Mouse (Mus musculus) neutrophil, adult 5-6 weeks (primary cell): ENCODE data around the gene Alyref. TPM values are rescaled to one million over a fixed set of nuclear protein-coding genes. Genes with fewer than 3 reads are reported as not detected.

ENCODE experiments used
- ATAC-seq: fragments of 151-379, 151-347 bp; 2 replicates; pipeline ENCODE4 v1.8.0; 2017; ENCODE audit warnings: mild to moderate bottlenecking, moderate TSS enrichment; ENCODE audit not compliant: insufficient number of reproducible peaks, poor library complexity, low FRiP score, severe bottlenecking; ENCODE audit errors: extremely low read depth
- total RNA-seq: library from RNA; stranded (forward); fragments of 200-1000 nt; gene quantifications from 2 replicates; pipeline ENCODE4 v1.2.3, GENCODE M21; 2017

Alyref gene
- total RNA-seq, 1 experiment from 2014 or later = 52.7 TPM

DNA sequence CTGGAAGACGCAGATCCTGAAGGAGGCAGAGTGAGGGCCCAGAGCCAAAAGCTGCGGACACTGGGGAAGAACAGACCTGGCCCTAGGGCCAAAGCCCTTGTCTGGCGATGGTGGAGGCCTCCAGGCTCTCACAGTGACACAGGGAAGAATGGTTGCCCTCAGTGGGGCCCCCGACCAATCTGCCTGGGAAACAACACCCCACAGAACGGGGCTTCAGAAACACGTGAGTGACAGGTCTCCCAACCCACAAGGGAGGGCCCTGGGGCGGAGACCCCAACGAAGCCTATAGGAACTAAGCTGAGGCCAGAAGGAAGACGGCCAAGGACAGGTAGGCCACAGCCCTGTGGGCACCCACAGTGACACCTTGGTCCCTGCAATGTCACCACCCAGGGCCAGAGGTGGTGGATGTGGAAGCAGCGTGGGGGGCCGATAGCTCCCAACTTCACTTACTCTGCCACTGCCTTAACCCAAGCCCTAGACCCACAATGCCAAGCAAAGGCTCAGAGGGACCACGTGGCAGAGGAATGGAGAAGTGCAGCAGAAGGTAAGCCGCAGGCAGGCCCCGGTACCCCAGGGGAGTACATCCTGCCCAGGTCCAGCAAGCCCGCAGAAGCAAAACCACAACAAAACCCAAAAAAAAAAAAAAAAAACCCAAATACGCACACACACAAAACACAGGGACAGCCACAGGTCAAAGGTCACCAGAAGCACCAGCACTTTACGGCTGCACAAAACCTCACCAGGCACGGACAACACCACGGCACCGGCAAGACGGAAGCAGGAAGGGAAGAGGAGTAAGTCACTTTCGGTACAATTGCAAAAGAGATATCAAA, 29.5 kb upstream of the Alyref start:
- ATAC-seq = peak; percentile 58

DNA sequence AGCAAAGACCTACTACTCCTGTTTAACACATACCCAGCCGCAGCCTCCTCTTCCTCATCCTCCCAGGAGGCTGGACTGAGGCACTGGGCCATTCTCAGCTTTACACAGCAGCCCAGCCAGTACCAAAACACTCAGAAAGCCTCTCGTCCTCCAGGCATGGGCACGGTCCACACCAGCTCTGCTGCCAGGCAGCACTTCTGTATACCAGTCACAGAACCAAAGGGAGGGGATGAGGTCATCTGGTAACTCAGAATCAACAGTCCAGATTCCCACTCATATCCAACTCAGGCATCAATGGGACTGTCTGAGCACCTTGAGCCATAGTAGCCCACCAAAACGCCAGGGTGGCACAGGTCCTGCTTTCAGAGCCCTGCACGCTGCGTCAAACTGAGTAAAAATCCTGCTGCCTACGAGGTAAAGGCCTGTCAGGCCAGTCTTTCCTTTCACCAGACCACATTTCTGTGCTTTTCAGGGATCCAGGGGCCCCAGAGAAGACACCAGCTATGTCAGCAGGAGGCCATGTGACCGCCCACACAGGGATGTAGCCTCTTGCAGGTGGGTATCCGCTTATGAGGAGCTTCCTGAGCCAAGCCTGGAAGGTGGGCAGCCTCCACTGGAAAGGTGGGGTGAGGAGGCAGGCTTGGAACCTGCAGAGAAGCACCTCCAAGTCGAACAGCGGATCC, 28.8 kb upstream of the Alyref start:
- no peak for ATAC-seq

DNA sequence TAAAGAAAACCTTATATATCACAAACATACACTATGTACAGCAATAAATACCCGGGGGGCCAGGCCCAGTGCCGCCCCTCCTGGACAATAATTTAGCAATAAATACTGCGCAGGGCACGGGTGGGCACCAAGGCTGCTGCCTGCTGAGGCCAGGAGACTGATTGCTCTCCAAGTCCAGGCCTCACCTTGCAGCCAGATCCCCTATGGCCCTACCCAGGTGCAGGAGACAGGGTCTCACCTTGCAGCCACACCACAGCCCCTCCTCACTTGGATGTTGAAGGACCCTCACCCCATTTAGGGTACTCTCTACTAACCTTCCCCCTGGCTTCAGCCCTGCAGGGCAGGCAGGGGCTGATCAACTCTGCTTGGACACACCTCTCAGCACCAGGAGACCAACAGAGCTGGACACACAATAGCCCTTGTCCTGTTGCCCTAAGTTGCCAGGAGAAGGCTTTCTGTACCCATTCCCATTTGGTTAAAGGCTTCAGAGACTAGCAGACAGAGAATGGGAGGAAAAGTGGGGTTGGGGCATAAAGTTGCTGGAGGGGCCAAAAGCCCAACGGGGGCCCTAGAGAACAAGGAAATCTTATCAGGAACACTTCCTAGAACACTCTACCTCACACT, 27.1 kb upstream of the Alyref start, which contains the start of gene Sirt7:
Sirt7 (minus strand) TSS at position 89 of the 624 bp plus-strand sequence.
- ATAC-seq = no peak

DNA sequence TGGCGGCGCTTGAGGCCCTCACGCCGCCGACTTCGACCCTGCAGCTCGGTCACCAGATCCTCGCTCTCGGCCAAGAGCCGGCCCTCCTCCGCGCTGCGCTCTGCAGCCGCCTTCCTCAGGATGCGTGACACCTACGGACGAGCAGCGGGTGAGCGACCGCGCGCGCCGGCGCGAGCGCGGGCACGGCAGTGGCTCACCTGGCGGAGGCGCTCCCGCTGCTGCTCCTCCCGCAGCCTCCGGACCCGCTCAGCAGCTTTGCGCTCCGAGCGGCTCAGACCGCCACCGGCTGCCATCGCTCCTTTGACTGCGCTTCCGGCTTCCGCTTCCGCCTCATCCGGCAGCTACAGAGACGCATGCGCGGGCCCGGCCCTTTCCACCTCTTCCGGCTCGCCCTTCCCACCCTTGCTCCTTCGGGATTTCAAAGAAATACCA, 26.5 kb upstream of the Alyref start:
- 0 out of 2 replicates have a peak, but pooled peaks have one; percentile 31 for ATAC-seq

DNA sequence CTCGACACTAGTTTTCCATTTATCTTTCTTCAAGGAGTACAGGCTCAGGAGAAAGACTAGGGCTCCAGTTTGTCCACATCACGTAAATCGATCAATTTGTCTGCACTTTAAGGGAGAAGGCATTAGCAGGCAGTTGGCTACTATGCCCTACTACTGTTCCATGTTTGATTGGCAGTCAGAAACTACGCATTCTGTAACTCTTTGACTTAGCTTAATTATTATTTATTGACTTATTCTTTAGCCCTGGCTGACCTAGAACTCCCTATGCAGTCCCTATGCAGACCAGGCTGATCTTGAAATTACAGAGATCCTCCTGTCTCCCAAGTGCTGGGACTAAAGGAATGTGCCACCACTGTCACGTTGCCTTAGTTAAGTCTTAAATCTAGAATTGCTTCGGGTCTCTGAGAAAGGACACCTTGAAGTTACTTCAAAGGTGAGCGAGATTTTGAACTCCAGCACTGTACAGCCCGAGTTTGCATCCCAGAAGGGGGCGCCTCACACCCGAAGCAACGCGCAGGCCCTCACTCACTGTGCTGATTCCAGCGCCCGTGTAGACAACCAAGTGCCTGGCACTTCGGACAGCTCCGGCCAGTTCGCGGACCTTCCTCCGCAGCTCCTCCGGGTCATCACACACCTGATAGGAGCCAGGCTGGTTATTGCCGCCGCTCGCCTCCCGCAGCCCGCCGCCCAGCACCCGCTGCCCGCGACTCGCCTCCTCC, 26.0 kb upstream of the Alyref start:
- ATAC-seq = peak; percentile 36; the same call in 1 of the 2 replicates

GRCm38 (mm10) chr11:120622805-120623204, 24.6 kb upstream of the Alyref start:
- ATAC-seq = no peak

DNA sequence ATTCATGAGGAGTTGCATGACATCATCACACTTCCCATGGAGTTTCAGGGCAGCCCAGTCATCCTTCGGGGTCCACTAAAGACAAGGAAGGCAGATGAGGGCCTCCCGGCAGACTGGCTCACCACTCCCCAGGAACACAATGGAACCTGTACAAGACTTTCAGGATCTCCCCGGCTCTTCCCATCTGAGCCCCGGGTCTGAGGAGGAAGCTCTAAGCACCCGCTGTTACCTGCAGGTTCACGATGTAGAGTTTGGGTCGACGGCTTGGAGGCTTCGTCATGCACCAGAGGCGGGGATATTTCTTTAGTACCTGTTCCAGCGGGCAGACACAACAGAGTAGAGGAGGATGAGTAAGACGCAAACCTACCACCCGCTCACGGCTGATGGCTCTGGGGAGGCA, 22.0 kb upstream of the Alyref start:
- ATAC-seq = no peak

DNA sequence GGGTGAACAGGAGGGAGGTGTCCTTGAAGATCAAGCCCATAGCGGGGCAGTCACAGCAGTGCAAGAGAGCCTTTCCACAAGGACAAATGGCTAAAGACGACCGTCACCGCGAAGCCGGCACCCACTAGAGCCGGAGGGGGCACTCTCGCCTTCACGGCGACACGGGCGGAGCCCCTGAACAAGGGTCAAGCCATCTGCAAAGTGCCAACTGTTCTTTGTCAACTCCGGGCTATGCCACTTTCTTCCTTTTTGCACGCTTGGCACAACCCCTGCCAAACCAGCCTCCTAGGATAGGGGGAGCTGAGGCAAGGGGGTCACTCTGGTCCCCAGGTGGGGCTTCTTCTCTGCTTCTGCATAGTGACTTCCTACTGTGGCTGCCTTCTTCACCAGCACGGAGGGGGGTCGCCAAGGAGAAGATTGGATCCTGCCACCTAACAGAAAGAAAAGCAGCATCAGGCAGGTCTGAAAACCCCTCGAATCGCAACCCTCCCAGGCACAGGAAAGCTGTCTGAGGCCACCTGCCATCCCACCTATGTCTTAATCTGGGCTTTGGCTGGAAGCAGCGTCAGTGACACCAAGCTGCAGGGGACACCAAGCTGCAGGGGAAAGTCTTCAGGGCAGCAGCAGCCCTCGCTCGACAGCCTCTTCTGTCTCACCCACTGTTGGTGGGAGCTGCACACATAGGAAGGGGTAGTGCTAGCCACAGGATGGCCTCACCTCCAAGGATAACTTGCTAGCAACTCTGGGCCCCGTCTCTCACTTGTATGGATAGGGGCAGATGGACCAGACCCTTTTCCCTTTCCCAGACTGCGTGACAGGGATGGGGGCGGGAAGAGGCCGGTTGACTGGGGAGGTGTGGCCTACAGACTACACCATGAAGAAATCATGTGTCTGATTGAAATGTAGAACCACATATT, 20.7 kb upstream of the Alyref start:
- ATAC-seq = no peak

DNA sequence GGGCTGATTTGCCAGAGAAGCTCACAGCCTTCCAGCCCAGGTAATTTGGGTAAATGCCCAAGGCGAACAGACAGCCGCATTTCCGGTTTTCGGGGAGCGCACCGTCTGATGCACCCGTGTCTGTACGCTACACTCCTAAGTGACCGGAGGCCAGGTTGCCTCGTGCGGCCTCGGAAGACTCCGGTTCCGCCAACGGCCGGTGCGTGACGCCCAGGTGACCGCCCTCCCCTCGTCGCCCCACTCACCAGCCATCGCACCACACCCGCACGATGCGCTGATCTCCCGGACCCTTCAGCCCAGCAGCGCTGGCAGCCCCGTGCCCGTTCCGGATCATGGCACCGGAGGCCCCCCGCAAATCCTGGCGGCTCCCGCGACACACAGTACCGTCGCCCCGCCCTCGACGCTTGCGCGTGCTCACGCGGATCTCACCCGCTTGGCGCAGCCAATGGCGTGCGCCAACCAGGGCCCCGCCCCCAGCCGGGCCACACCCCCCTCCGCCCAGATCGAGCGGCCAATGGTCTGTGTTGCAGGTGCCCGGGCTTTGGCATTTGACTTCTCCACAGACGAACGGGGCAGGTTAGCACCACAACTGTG, 19.5 kb upstream of the Alyref start, which contains the start of gene Pcyt2:
Pcyt2 (minus strand) TSS at position 418 of the 594 bp plus-strand sequence.
- ATAC-seq = peak; percentile 80

GRCm38 (mm10) chr11:120616617-120617294, 18.6 kb upstream of the Alyref start:
- no peak for ATAC-seq

- ATAC-seq = no peak
These were observed 17.5 kb upstream of the Alyref start for GRCm38 (mm10) chr11:120615606-120616203.

GRCm38 (mm10) chr11:120615167-120615566, 17.0 kb upstream of the Alyref start:
- ATAC-seq = no peak

GRCm38 (mm10) chr11:120613976-120614375, 15.8 kb upstream of the Alyref start:
- no peak for ATAC-seq

- no peak for ATAC-seq
These were observed 15.4 kb upstream of the Alyref start for GRCm38 (mm10) chr11:120613481-120613972.

- peak; percentile 69 for ATAC-seq
These were observed 14.6 kb upstream of the Alyref start for GRCm38 (mm10) chr11:120612763-120613162.

GRCm38 (mm10) chr11:120610477-120611046, 12.4 kb upstream of the Alyref start:
- ATAC-seq = no peak
